In the genomic region with DNA sequence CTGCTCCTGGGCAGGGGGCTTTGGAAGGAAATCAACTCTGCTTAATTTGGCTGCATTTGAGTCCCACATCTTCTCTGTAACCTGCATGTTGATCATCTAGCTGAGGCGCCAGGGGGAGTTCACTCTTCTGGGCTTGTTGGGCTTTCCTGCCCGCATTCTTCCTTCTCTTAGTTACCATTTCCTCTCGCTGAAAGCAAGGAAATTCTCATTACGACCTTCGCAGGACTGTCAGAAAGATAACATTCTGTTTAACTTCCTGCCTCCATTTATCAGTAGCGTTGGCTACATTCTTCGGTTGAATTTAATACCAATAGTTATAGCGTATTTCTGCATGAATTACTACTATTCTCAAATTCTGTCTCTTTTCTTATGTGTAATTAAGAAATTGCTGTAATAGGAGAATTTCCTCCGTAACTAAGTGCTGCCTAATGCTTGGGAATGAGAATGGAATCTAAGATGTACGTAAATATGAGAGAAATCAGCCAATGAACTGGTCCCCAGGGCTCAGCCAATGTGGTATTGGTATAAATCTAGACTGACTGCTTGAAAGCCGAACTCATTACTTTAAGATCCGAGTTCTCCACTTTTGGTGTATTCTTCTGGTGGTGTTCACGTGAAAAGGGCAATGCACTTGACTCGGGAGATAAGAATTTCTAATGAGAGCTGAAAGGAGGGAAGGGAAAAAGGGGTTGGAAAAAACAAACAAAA, we compare ENCODE assay signal across 10 mouse cellular contexts.
DNase-seq lines count a peak whose midpoint lies in the region; ATAC-seq and TF ChIP-seq lines count a peak whose summit lies in the region.
"Had no signal": no experiment of that assay in that cellular context is flagged by ENCODE, and none has a peak within 500 bp of the region (broad histone marks: within the 10 kb centered on the region; RNA-seq: fewer than 3 reads in every experiment).

No protein-coding gene starts in this region.

- H3K9me3 ChIP-seq in stomach, embryonic 15.5 days: no peaks in the 10 kb centered on the region
- H3K9me3 ChIP-seq in stomach, postnatal 0 days (ENCODE audit: control insufficient read depth, low read length): no peaks in the 10 kb centered on the region
- H3K9me3 ChIP-seq in limb, embryonic 15.5 days: no peaks in the 10 kb centered on the region
- H3K9me3 ChIP-seq: forebrain, embryonic 12.5 days had no signal

- H3K4me3 ChIP-seq in kidney, adult 2 months (ENCODE audit: insufficient read depth, low read depth, low read length): no peak overlapping the region
- H3K4me3 ChIP-seq in stomach, embryonic 15.5 days (replicated peaks): no peak overlapping the region
- no peak overlapping the region for H3K4me3 ChIP-seq in stomach, postnatal 0 days (ENCODE audit: low read depth, low read length)
- H3K4me3 ChIP-seq in limb, embryonic 15.5 days: no peak overlapping the region
- H3K4me3 ChIP-seq: forebrain, embryonic 12.5 days had no signal

- H3K9ac ChIP-seq in stomach, embryonic 15.5 days: no peak overlapping the region
- no peak overlapping the region for H3K9ac ChIP-seq in stomach, postnatal 0 days (ENCODE audit: low read length)
- H3K9ac ChIP-seq in limb, embryonic 15.5 days: no peak overlapping the region
- H3K9ac ChIP-seq: forebrain, embryonic 12.5 days had no signal

- 60% methylated on average over 14 of the region's 14 CpGs for WGBS in kidney, adult 2 months
- WGBS in stomach, embryonic 15.5 days: 47% methylated on average over 14 of the region's 14 CpGs
- 50% methylated on average over 14 of the region's 14 CpGs for WGBS in stomach, postnatal 0 days
- 60% methylated on average over 14 of the region's 14 CpGs for WGBS in limb, embryonic 15.5 days

- H3K4me1 ChIP-seq in kidney, adult 2 months (ENCODE audit: control insufficient read depth, insufficient read depth, low read length): peaks cover 33% of the 10 kb centered on the region
- H3K4me1 ChIP-seq in stomach, embryonic 15.5 days: peaks cover 32% of the 10 kb centered on the region
- peaks cover 12% of the 10 kb centered on the region for H3K4me1 ChIP-seq in stomach, postnatal 0 days (replicated peaks; ENCODE audit: control insufficient read depth, insufficient read depth)
- peaks cover 46% of the 10 kb centered on the region for H3K4me1 ChIP-seq in limb, embryonic 15.5 days

- DNase-seq in kidney, adult 2 months: peak; percentile 44
- no peak for DNase-seq in kidney, adult 8-10 months
- no peak for DNase-seq in stomach, postnatal 0 days (ENCODE audit: low spot score)
- DNase-seq in adrenal gland, adult 2 months: no peak
- no peak for DNase-seq in layer of hippocampus, adult 18-20 months (ENCODE audit: low spot score in 2 of 2)
- DNase-seq: gastrocnemius, postnatal 36 days; kidney, postnatal 14 days had no signal

- H3K27me3 ChIP-seq in kidney, adult 2 months (replicated peaks; ENCODE audit: control insufficient read depth, insufficient read depth, low read length): no peaks in the 10 kb centered on the region
- no peaks in the 10 kb centered on the region for H3K27me3 ChIP-seq in stomach, embryonic 15.5 days (replicated peaks)
- no peaks in the 10 kb centered on the region for H3K27me3 ChIP-seq in stomach, postnatal 0 days (ENCODE audit: control insufficient read depth, insufficient read depth, low read length)
- H3K27me3 ChIP-seq in limb, embryonic 15.5 days: no peaks in the 10 kb centered on the region
- H3K27me3 ChIP-seq: forebrain, embryonic 12.5 days had no signal

- no peak for TF ChIP-seq POLR2A in kidney, adult 2 months (IDR thresholded peaks at IDR 0.05; ENCODE audit: low read depth, low read length)

- TF ChIP-seq CTCF in kidney, adult 2 months (conservative IDR thresholded peaks at IDR 0.05; ENCODE audit: insufficient read depth, insufficient read length, low read depth, low read length): no peak
- TF ChIP-seq CTCF in stomach, postnatal 0 days (IDR thresholded peaks at IDR 0.05; ENCODE audit: low read depth): no peak

- ATAC-seq in stomach, embryonic 15.5 days (ENCODE audit: insufficient read depth, low FRiP score, low read depth): no peak
- no peak for ATAC-seq in stomach, postnatal 0 days (ENCODE audit: low FRiP score, low TSS enrichment)
- no peak for ATAC-seq in limb, embryonic 15.5 days (ENCODE audit: insufficient number of reproducible peaks, low FRiP score, low TSS enrichment, low read depth)

- no peak overlapping the region for H3K4me2 ChIP-seq in stomach, embryonic 15.5 days
- no peak overlapping the region for H3K4me2 ChIP-seq in stomach, postnatal 0 days (replicated peaks; ENCODE audit: low read depth)
- no peak overlapping the region for H3K4me2 ChIP-seq in limb, embryonic 15.5 days
- H3K4me2 ChIP-seq: forebrain, embryonic 12.5 days had no signal

- peak overlapping the region; percentile 32; the same call in 1 of the 2 replicates for H3K27ac ChIP-seq in kidney, adult 2 months (ENCODE audit: insufficient read depth, low read depth, low read length)
- peak overlapping the region; percentile 41 for H3K27ac ChIP-seq in stomach, embryonic 15.5 days
- H3K27ac ChIP-seq in stomach, postnatal 0 days (replicated peaks): no peak overlapping the region; the same call in 1 of the 2 replicates
- peak overlapping the region; percentile 82 for H3K27ac ChIP-seq in limb, embryonic 15.5 days
- H3K27ac ChIP-seq: forebrain, embryonic 12.5 days had no signal

- no peak for TF ChIP-seq EP300 in stomach, postnatal 0 days (optimal IDR thresholded peaks at IDR 0.05)

- H3K36me3 ChIP-seq in kidney, adult 2 months (ENCODE audit: control insufficient read depth, insufficient read depth, low read length): no peaks in the 10 kb centered on the region
- H3K36me3 ChIP-seq in stomach, embryonic 15.5 days: no peaks in the 10 kb centered on the region
- H3K36me3 ChIP-seq in stomach, postnatal 0 days (ENCODE audit: control insufficient read depth, insufficient read depth, low read length): peaks cover 2% of the 10 kb centered on the region; the same call in 1 of the 2 replicates
- peaks cover 17% of the 10 kb centered on the region for H3K36me3 ChIP-seq in limb, embryonic 15.5 days
- H3K36me3 ChIP-seq: forebrain, embryonic 12.5 days had no signal
